Mouse (Mus musculus) MEL (cell line): ENCODE results near the gene Nlrp1a. TPM values are rescaled to one million over a fixed set of nuclear protein-coding genes. Genes with fewer than 3 reads are reported as not detected.

Source experiments
- DNase-seq: peaks from one replicate; pipeline ENCODE4 v3.0.0; 2011; ENCODE audit warnings: low read depth, low spot score
- H3K27ac ChIP-seq: 2 replicates; pipeline ENCODE4 v1.5.1; 2012; ENCODE audit warnings: low read depth, mild to moderate bottlenecking, control low read depth, low read length, moderate library complexity; ENCODE audit not compliant: control insufficient read depth
- H3K27me3 ChIP-seq, 2 experiments: fragments of 150-350 bp in 1 of 2; sonication (generic) in 1 of 2; 2 replicates each; pipeline ENCODE4 v1.6.1; 2012; ENCODE audit warnings: low read length in 2 of 2, mild to moderate bottlenecking in 2 of 2, improper control_type of control experiment in 1 of 2, moderate library complexity in 1 of 2; ENCODE audit not compliant: insufficient read depth in 2 of 2, control insufficient read depth in 1 of 2
- H3K36me3 ChIP-seq, 2 experiments: 2 replicates each; pipeline ENCODE4 v1.6.1; 2012 to 2014; ENCODE audit warnings: low read length in 2 of 2, improper control_type of control experiment in 1 of 2, inconsistent platforms in 1 of 2, mild to moderate bottlenecking in 1 of 2; ENCODE audit not compliant: insufficient read depth in 2 of 2, control insufficient read depth in 1 of 2
- H3K4me1 ChIP-seq, 2 experiments: fragments of 150-350 bp in 1 of 2; sonication (generic) in 1 of 2; 2 replicates each; pipeline ENCODE4 v1.6.1; 2012; ENCODE audit warnings: low read length in 2 of 2, improper control_type of control experiment in 1 of 2, mild to moderate bottlenecking in 1 of 2; ENCODE audit not compliant: insufficient read depth in 2 of 2, control insufficient read depth in 1 of 2
- H3K4me3 ChIP-seq, 2 experiments: fragments of 150-350 bp in 1 of 2; sonication (generic) in 1 of 2; 2 replicates each; pipeline ENCODE4 v1.5.1; 2012; ENCODE audit warnings: low read depth in 2 of 2, low read length in 2 of 2, mild to moderate bottlenecking in 2 of 2, moderate library complexity in 2 of 2, control low read depth in 1 of 2, improper control_type of control experiment in 1 of 2; ENCODE audit not compliant: control insufficient read depth in 1 of 2, insufficient read depth in 1 of 2
- H3K79me2 ChIP-seq: 2 replicates; pipeline ENCODE4 v1.6.1; 2012; ENCODE audit warnings: mild to moderate bottlenecking, low read length, moderate library complexity; ENCODE audit not compliant: control insufficient read depth, poor library complexity, insufficient read depth
- H3K9ac ChIP-seq: 2 replicates; pipeline ENCODE4 v1.6.1; 2012; ENCODE audit warnings: low read depth, mild to moderate bottlenecking, control low read depth, low read length, moderate library complexity; ENCODE audit not compliant: control insufficient read depth, poor library complexity, severe bottlenecking
- H3K9me3 ChIP-seq: fragments of 150-350 bp; sonication (generic); replicated peaks from 2 replicates; pipeline ENCODE4 v1.6.1; 2012; ENCODE audit warnings: mild to moderate bottlenecking, low read length, improper control_type of control experiment, moderate library complexity; ENCODE audit not compliant: insufficient read depth
- CHD2 ChIP-seq: IDR thresholded peaks from 2 replicates; pipeline ENCODE4 v1.6.1; 2011; ENCODE audit warnings: low read length, improper control_type of control experiment
- ELF1 ChIP-seq: IDR thresholded peaks from 2 replicates; pipeline ENCODE4 v1.6.1; 2014; ENCODE audit warnings: low read depth, mild to moderate bottlenecking, inconsistent platforms, low read length, improper control_type of control experiment, moderate library complexity
- EP300 ChIP-seq, 2 experiments: IDR thresholded peaks; 2 replicates each; pipeline ENCODE4 v1.6.1; 2011; ENCODE audit warnings: improper control_type of control experiment in 2 of 2, low read length in 2 of 2, low read depth in 1 of 2, mild to moderate bottlenecking in 1 of 2
- GATA1 ChIP-seq: IDR thresholded peaks from 2 replicates; pipeline ENCODE4 v1.6.1; 2011; ENCODE audit warnings: low read depth, low read length, improper control_type of control experiment
- JUND ChIP-seq: IDR thresholded peaks from 2 replicates; pipeline ENCODE4 v1.6.1; 2011; ENCODE audit warnings: low read depth, mild to moderate bottlenecking, improper control_type of control experiment, low read length
- KAT2A ChIP-seq: conservative IDR thresholded peaks from 2 replicates; pipeline ENCODE4 v1.6.1; 2012; ENCODE audit warnings: low read depth, low read length, improper control_type of control experiment, inconsistent platforms
- MAFK ChIP-seq: IDR thresholded peaks from 2 replicates; pipeline ENCODE4 v1.6.1; 2011; ENCODE audit warnings: low read depth, mild to moderate bottlenecking, low read length, improper control_type of control experiment, borderline replicate concordance
- MAX ChIP-seq: IDR thresholded peaks from 2 replicates; pipeline ENCODE4 v1.6.1; 2011; ENCODE audit warnings: low read length, improper control_type of control experiment
- MAZ ChIP-seq: IDR thresholded peaks from 2 replicates; pipeline ENCODE4 v1.6.1; 2012; ENCODE audit warnings: low read depth, mild to moderate bottlenecking, inconsistent platforms, low read length, improper control_type of control experiment
- MEF2A ChIP-seq: IDR thresholded peaks from 2 replicates; pipeline ENCODE4 v1.6.1; 2014; ENCODE audit warnings: low read depth, mild to moderate bottlenecking, inconsistent platforms, low read length, improper control_type of control experiment; ENCODE audit not compliant: poor library complexity, insufficient replicate concordance, severe bottlenecking; ENCODE audit errors: extremely low read depth
- MXI1 ChIP-seq: IDR thresholded peaks from 2 replicates; pipeline ENCODE4 v1.6.1; 2011; ENCODE audit warnings: mild to moderate bottlenecking, low read depth, low read length, improper control_type of control experiment
- NELFE ChIP-seq: IDR thresholded peaks from 2 replicates; pipeline ENCODE4 v1.6.1; 2011; ENCODE audit warnings: low read depth, low read length, improper control_type of control experiment
- POLR2AphosphoS2 ChIP-seq: IDR thresholded peaks from 2 replicates; pipeline ENCODE4 v1.6.1; 2011; ENCODE audit warnings: low read length, improper control_type of control experiment
- POLR2AphosphoS5 ChIP-seq: IDR thresholded peaks from 2 replicates; pipeline ENCODE4 v1.6.1; 2012; ENCODE audit warnings: low read depth, borderline replicate concordance, mild to moderate bottlenecking, inconsistent platforms, low read length, moderate library complexity, mixed read lengths
- RAD21 ChIP-seq: IDR thresholded peaks from 2 replicates; pipeline ENCODE4 v1.6.1; 2011; ENCODE audit warnings: mild to moderate bottlenecking, low read depth, low read length, improper control_type of control experiment
- RCOR1 ChIP-seq: IDR thresholded peaks from 2 replicates; pipeline ENCODE4 v1.6.1; 2012; ENCODE audit warnings: low read depth, mild to moderate bottlenecking, inconsistent platforms, low read length, improper control_type of control experiment
- TBP ChIP-seq: IDR thresholded peaks from 2 replicates; pipeline ENCODE4 v1.8.0; 2011; ENCODE audit warnings: low read depth, low read length, improper control_type of control experiment
- USF1 ChIP-seq: IDR thresholded peaks from 2 replicates; pipeline ENCODE4 v1.6.1; 2014; ENCODE audit warnings: low read depth, mild to moderate bottlenecking, inconsistent platforms, low read length, improper control_type of control experiment, moderate library complexity
- USF2 ChIP-seq, 2 experiments: IDR thresholded peaks; 2 replicates each; pipeline ENCODE4 v1.6.1; 2011 to 2012; ENCODE audit warnings: improper control_type of control experiment in 2 of 2, low read length in 2 of 2, borderline replicate concordance in 1 of 2, inconsistent platforms in 1 of 2, low read depth in 1 of 2, mild to moderate bottlenecking in 1 of 2; ENCODE audit not compliant: insufficient read depth in 1 of 2
- ZC3H11A ChIP-seq: IDR thresholded peaks from 2 replicates; pipeline ENCODE4 v1.6.1; 2012; ENCODE audit warnings: low read depth, mild to moderate bottlenecking, inconsistent platforms, low read length, improper control_type of control experiment
- ZKSCAN1 ChIP-seq: IDR thresholded peaks from 2 replicates; pipeline ENCODE4 v1.6.1; 2012; ENCODE audit warnings: low read depth, mild to moderate bottlenecking, inconsistent platforms, low read length, improper control_type of control experiment, moderate library complexity
- ZMIZ1 ChIP-seq: IDR thresholded peaks from 2 replicates; pipeline ENCODE4 v1.6.1; 2012; ENCODE audit warnings: low read depth, mild to moderate bottlenecking, inconsistent platforms, low read length, improper control_type of control experiment, moderate library complexity
- ZNF384 ChIP-seq: IDR thresholded peaks from 2 replicates; pipeline ENCODE4 v1.6.1; 2012; ENCODE audit warnings: low read depth, mild to moderate bottlenecking, inconsistent platforms, low read length, improper control_type of control experiment
- polyA plus RNA-seq, 2 experiments: library from polyadenylated mRNA; stranded (reverse) in 1 of 2; unstranded in 1 of 2; fragments of >175 nt in 1 of 2; fragments of >200 nt in 1 of 2; gene quantifications; 2 replicates each; pipeline versions ENCODE4 v1.2.1 to v1.2.4; 2012; ENCODE audit warnings: low replicate concordance in 2 of 2, low read depth in 1 of 2; ENCODE audit not compliant: insufficient read length in 2 of 2, insufficient read depth in 1 of 2, missing spikeins in 1 of 2
- total RNA-seq: library from RNA; depleted of rRNA; stranded (reverse); fragments of 300-350 nt; gene quantifications from 2 replicates; pipeline ENCODE4 v1.2.3, GENCODE M21; 2012; rRNA removed

Nlrp1a gene
- not detected in 2 replicates for total RNA-seq
- not detected for polyA plus RNA-seq

- no peak for DNase-seq
- TF ChIP-seq MAX (no peak), POLR2AphosphoS5 (no peak), ELF1 (no peak), EP300 (IDR thresholded peaks at IDR 0.05; ENCODE audit: low read depth in 1 of 2, low read length in 2 of 2) (no peak), MAZ (no peak), TBP (no peak), POLR2AphosphoS2 (no peak), GATA1 (no peak), ZMIZ1 (no peak), MAFK (no peak), JUND (no peak), ZC3H11A (no peak), RCOR1 (no peak), USF1 (no peak), ZNF384 (no peak), ZKSCAN1 (no peak), USF2 (IDR thresholded peaks at IDR 0.05; ENCODE audit: borderline replicate concordance in 1 of 2, insufficient read depth in 1 of 2, low read depth in 1 of 2, low read length in 2 of 2) (no peak), NELFE (no peak), RAD21 (no peak)
- no peaks in the 10 kb centered on the region for H3K9me3 ChIP-seq
- no peak within 1 kb of the TSS for H3K27ac ChIP-seq
- H3K36me3 ChIP-seq: no peaks in the 10 kb centered on the region
- no peaks in the 10 kb centered on the region for H3K27me3 ChIP-seq
- H3K79me2 ChIP-seq: no peaks in the 10 kb centered on the region
- no peak within 1 kb of the TSS for H3K9ac ChIP-seq
- H3K4me1 ChIP-seq: no peaks in the 10 kb centered on the region
- no peak within 1 kb of the TSS for H3K4me3 ChIP-seq
Measured at GRCm38 (mm10) chr11:71144661-71145060, at the start of gene Nlrp1a. TSS of gene Nlrp1a (minus strand) at chr11:71144704.

- Histone ChIP-seq H3K27me3 (no peaks in the 10 kb centered on the region), H3K4me1 (no peaks in the 10 kb centered on the region), H3K9me3 (no peaks in the 10 kb centered on the region), H3K9ac (no peak overlapping the region), H3K27ac (no peak overlapping the region), H3K36me3 (no peaks in the 10 kb centered on the region), H3K4me3 (no peak overlapping the region), H3K79me2 (no peaks in the 10 kb centered on the region)
- no peak for DNase-seq
- no peak for TF ChIP-seq CHD2
- TF ChIP-seq MAX: no peak
- no peak for TF ChIP-seq ELF1
- no peak for TF ChIP-seq ZKSCAN1
- TF ChIP-seq ZNF384: no peak
- no peak for TF ChIP-seq MEF2A
- no peak for TF ChIP-seq USF1
- TF ChIP-seq POLR2AphosphoS5: no peak
- no peak for TF ChIP-seq KAT2A
- TF ChIP-seq MXI1: no peak
Measured at GRCm38 (mm10) chr11:71169633-71170032, 25.1 kb upstream of the Nlrp1a start.
